Mouse (Mus musculus) liver, adult 2 months (tissue): ENCODE data around the gene Runx2. TPM values are rescaled to one million over a fixed set of nuclear protein-coding genes. Genes with fewer than 3 reads are reported as not detected.

ENCODE experiments used
- DNase-seq: peaks from one replicate; pipeline ENCODE4 v3.0.0-alpha.2; 2011; ENCODE audit warnings: low read depth, low spot score; ENCODE audit errors: extremely low read depth
- H3K27ac ChIP-seq: fragments of 200-500 bp; replicated peaks from 2 replicates; pipeline ENCODE4 v1.5.1; 2012; ENCODE audit warnings: low read depth, mild to moderate bottlenecking, control low read depth, inconsistent platforms, low read length; ENCODE audit not compliant: insufficient read depth
- H3K27me3 ChIP-seq: fragments of 200-500 bp; 2 replicates; pipeline ENCODE4 v1.6.1; 2012; ENCODE audit warnings: mild to moderate bottlenecking, moderate library complexity, low read length, inconsistent platforms; ENCODE audit not compliant: control insufficient read depth, insufficient read depth
- H3K36me3 ChIP-seq: fragments of 200-500 bp; 2 replicates; pipeline ENCODE4 v1.6.1; 2012; ENCODE audit warnings: low read length, inconsistent platforms; ENCODE audit not compliant: control insufficient read depth, insufficient read depth
- H3K4me1 ChIP-seq: fragments of 200-500 bp; 2 replicates; pipeline ENCODE4 v1.6.1; 2011; ENCODE audit warnings: low read length; ENCODE audit not compliant: control insufficient read depth, insufficient read depth
- H3K4me3 ChIP-seq: fragments of 200-500 bp; 2 replicates; pipeline ENCODE4 v1.5.1; 2011; ENCODE audit warnings: low read depth, mild to moderate bottlenecking, control low read depth, low read length, moderate library complexity; ENCODE audit not compliant: insufficient read depth
- H3K79me2 ChIP-seq: fragments of 200-500 bp; 2 replicates; pipeline ENCODE4 v1.6.1; 2012; ENCODE audit warnings: inconsistent platforms, mild to moderate bottlenecking, low read length, moderate library complexity; ENCODE audit not compliant: control insufficient read depth, insufficient read depth
- H3K9ac ChIP-seq: fragments of 200-500 bp; 2 replicates; pipeline ENCODE4 v1.6.1; 2012; ENCODE audit warnings: low read depth, mild to moderate bottlenecking, control low read depth, inconsistent platforms, low read length
- CTCF ChIP-seq: fragments of 200-500 bp; IDR thresholded peaks from 2 replicates; pipeline ENCODE4 v1.5.1; 2011; ENCODE audit warnings: low read depth, low read length, control low read depth
- POLR2A ChIP-seq: fragments of 200-500 bp; IDR thresholded peaks from 2 replicates; pipeline ENCODE4 v1.6.1; 2011; ENCODE audit warnings: low read length, control low read depth; ENCODE audit not compliant: insufficient read depth; ENCODE audit errors: extremely low read depth
- WGBS: fragments of 180-500 bp; shearing (Covaris S2); methylation state at CpG from one replicate; pipeline ENCODE4 v1.1.7; 2018; 5-methylcytosine and 5-hydroxymethylcytosine counted together
- polyA plus RNA-seq: library from polyadenylated mRNA; depleted of rRNA; stranded (reverse); fragments of >200 nt; gene quantifications from 2 replicates; pipeline ENCODE4 v1.2.3, GENCODE M21; 2012
- total RNA-seq: library from RNA; depleted of rRNA; stranded (reverse); fragments of >200 nt; gene quantifications from 2 replicates; pipeline ENCODE4 v1.2.3, GENCODE M21; 2014

Gene Runx2
- total and polyA plus RNA-seq, 2 experiments, result 0.09 to 0.21 TPM

DNA sequence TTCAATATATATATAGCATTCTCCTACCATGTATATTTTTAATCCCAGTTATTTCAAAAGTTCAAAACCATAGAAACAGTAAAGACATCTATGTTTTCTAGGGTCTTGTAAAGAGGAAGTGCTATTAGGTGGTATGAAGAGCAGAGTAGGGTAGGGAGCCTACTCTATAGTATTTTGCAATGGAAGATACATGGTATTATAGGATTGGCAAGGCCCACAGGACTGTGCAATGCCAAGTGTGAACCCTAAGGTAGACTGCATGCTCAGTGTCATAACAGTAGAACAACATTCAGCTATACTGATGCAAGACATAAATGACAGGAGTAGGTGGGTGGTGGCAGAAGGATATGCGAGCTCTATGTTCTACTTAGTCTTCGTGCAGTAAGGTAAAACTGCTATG is 181.7 kb downstream of the Runx2 start:
- Histone ChIP-seq H3K4me1 (no peaks in the 10 kb centered on the region), H3K4me3 (no peak overlapping the region), H3K27me3 (no peaks in the 10 kb centered on the region), H3K79me2 (no peaks in the 10 kb centered on the region), H3K36me3 (no peaks in the 10 kb centered on the region), H3K27ac (no peak overlapping the region), H3K9ac (no peak overlapping the region)
- no peak for DNase-seq
- 88% methylated on average over 2 of the region's 2 CpGs for WGBS
- no peak for TF ChIP-seq POLR2A
- no peak for TF ChIP-seq CTCF

GRCm38 (mm10) chr17:44632292-44632691 is 182.3 kb downstream of the Runx2 start:
- Histone ChIP-seq H3K79me2 (no peaks in the 10 kb centered on the region), H3K36me3 (no peaks in the 10 kb centered on the region), H3K4me3 (no peak overlapping the region), H3K27ac (no peak overlapping the region), H3K4me1 (no peaks in the 10 kb centered on the region), H3K9ac (no peak overlapping the region), H3K27me3 (no peaks in the 10 kb centered on the region)
- TF ChIP-seq POLR2A, result no peak
- no peak for TF ChIP-seq CTCF
- DNase-seq, result no peak
- WGBS, result 58% methylated on average over 4 of the region's 4 CpGs

GRCm38 (mm10) chr17:44631577-44631976 is 183.0 kb downstream of the Runx2 start:
- 90% methylated on average over 4 of the region's 4 CpGs for WGBS
- Histone ChIP-seq H3K36me3 (no peaks in the 10 kb centered on the region), H3K27ac (no peak overlapping the region), H3K79me2 (no peaks in the 10 kb centered on the region), H3K9ac (no peak overlapping the region), H3K4me3 (no peak overlapping the region), H3K27me3 (no peaks in the 10 kb centered on the region), H3K4me1 (no peaks in the 10 kb centered on the region)
- DNase-seq, result no peak
- TF ChIP-seq POLR2A (no peak), CTCF (no peak)

DNA sequence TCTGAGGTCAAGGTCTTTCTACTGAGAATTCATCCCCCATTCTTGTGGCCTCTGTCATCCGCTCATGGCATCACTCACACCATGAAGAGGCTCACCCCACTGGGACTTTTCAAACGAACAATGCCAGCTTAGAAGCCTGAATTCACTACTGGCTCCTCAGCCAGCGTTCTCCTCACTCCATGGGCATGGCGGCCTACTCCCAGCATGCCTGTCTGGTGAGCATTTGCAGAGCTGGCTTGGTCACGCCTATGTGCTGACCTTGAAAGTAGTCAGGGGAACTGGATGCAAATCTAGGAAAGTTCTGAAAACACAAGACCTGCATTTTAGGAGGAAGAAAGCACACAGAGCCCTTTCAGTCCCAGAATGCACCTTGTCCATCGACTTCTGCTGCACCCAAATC is 187.3 kb downstream of the Runx2 start:
- no peaks in the 10 kb centered on the region for H3K27me3 ChIP-seq
- H3K4me3 ChIP-seq, result no peak overlapping the region
- no peaks in the 10 kb centered on the region for H3K79me2 ChIP-seq
- H3K9ac ChIP-seq, result no peak overlapping the region
- H3K27ac ChIP-seq, result no peak overlapping the region
- H3K4me1 ChIP-seq, result no peaks in the 10 kb centered on the region
- no peak for TF ChIP-seq POLR2A
- DNase-seq, result no peak
- H3K36me3 ChIP-seq, result no peaks in the 10 kb centered on the region
- 87% methylated on average over 6 of the region's 6 CpGs for WGBS

DNA sequence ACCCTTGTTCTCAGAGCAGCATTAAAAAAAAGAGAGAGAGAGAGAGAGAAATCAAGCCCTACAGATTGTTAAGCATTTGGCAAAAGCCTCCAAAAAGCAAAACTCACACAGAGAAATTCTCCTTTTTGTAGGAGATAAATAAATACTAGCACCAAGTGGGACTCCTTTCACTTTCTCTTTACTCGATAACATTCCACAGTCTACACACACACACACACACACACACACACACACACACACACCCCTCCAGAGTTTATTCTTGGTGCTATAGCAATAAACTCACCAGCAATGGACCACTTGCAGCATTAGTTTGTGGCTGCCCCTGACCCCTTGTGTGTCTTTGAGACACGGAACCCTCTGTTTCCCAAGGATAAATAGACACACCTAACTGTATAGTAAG is 190.9 kb downstream of the Runx2 start:
- Histone ChIP-seq H3K4me1 (no peaks in the 10 kb centered on the region), H3K79me2 (no peaks in the 10 kb centered on the region), H3K4me3 (no peak overlapping the region), H3K9ac (no peak overlapping the region), H3K27me3 (no peaks in the 10 kb centered on the region), H3K27ac (no peak overlapping the region), H3K36me3 (no peaks in the 10 kb centered on the region)
- no peak for DNase-seq
- no peak for TF ChIP-seq CTCF
- no peak for TF ChIP-seq POLR2A
- WGBS, result 69% methylated on average over 2 of the region's 2 CpGs

DNA sequence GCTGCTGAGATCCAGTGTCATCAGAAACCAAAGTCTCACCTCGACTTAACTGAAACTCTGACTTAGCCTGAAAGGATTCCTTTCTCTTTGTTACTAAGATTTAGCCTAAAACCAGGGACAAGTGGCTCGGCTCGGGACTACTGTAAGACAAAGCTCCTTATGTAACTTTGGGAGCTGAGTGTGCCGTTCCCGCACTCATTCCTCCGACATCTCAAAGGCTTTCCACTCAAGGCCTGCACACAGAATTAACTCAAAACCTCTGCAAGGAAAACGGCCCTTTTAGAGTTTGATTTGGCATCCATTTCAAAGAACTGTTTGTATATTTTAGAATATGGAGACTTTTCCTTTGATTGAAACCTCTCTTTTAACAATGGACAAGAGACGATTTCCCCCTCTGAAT is 191.3 kb downstream of the Runx2 start:
- no peaks in the 10 kb centered on the region for H3K4me1 ChIP-seq
- 77% methylated on average over 8 of the region's 8 CpGs for WGBS
- H3K27me3 ChIP-seq, result no peaks in the 10 kb centered on the region
- H3K27ac ChIP-seq, result no peak overlapping the region
- H3K79me2 ChIP-seq, result no peaks in the 10 kb centered on the region
- TF ChIP-seq POLR2A (no peak), CTCF (no peak)
- H3K36me3 ChIP-seq, result no peaks in the 10 kb centered on the region
- no peak overlapping the region for H3K9ac ChIP-seq
- no peak for DNase-seq
- no peak overlapping the region for H3K4me3 ChIP-seq
